Mouse (Mus musculus) heart, embryonic 16.5 days (tissue): ENCODE data around the gene Nckap1. TPM values are rescaled to one million over a fixed set of nuclear protein-coding genes. Genes with fewer than 3 reads are reported as not detected.

Source experiments
- ATAC-seq: fragments of 200-750 bp; cut with Nextera tagmentation; replicated peaks from 2 replicates; pipeline ENCODE4 v1.8.0; 2017; ENCODE audit warnings: moderate number of reproducible peaks; ENCODE audit not compliant: insufficient read depth, low FRiP score; ENCODE audit errors: extremely low read depth
- H3K27ac ChIP-seq: fragments of 300-500 bp; sonication (generic); 2 replicates; pipeline ENCODE4 v1.5.1; 2014; ENCODE audit warnings: mild to moderate bottlenecking, low read length, control low read depth, moderate library complexity
- H3K27me3 ChIP-seq: fragments of 300-500 bp; sonication (generic); 2 replicates; pipeline ENCODE4 v1.6.1; 2014; ENCODE audit warnings: low read length, mixed read lengths; ENCODE audit not compliant: control insufficient read depth, insufficient read depth
- H3K36me3 ChIP-seq: fragments of 300-500 bp; sonication (generic); 2 replicates; pipeline ENCODE4 v1.6.1; 2014; ENCODE audit not compliant: control insufficient read depth, insufficient read depth
- H3K4me1 ChIP-seq: fragments of 300-500 bp; sonication (generic); 2 replicates; pipeline ENCODE4 v1.6.1; 2014; ENCODE audit warnings: low read length, mixed read lengths; ENCODE audit not compliant: control insufficient read depth, insufficient read depth
- H3K4me2 ChIP-seq: fragments of 300-500 bp; sonication (generic); 2 replicates; pipeline ENCODE4 v1.6.1; 2014; ENCODE audit warnings: low read depth, mild to moderate bottlenecking, control low read depth, low read length
- H3K4me3 ChIP-seq: fragments of 300-500 bp; sonication (generic); 2 replicates; pipeline ENCODE4 v1.5.1; 2014; ENCODE audit warnings: mild to moderate bottlenecking, control low read depth, low read length
- H3K9ac ChIP-seq: fragments of 300-500 bp; sonication (generic); 2 replicates; pipeline ENCODE4 v1.6.1; 2014; ENCODE audit warnings: low read length, control low read depth
- H3K9me3 ChIP-seq: fragments of 300-500 bp; sonication (generic); replicated peaks from 2 replicates; pipeline ENCODE4 v1.6.1; 2016; ENCODE audit warnings: low read length; ENCODE audit not compliant: control insufficient read depth
- WGBS: fragments of 180-500 bp; shearing (Covaris S2); extraction: QIAGEN DNeasy Blood & Tissue Kit; methylation state at CpG from one replicate; pipeline ENCODE4 v1.1.7; 2014; 5-methylcytosine and 5-hydroxymethylcytosine counted together
- polyA plus RNA-seq: library from polyadenylated mRNA; unstranded; fragments of >200 nt; fragmentation: Nextera tagmentation; extraction: Ambion mirVana; gene quantifications from 2 replicates; pipeline ENCODE4 v1.2.1, GENCODE M21; 2015

Nckap1 gene
- polyA plus RNA-seq, 1 experiment from 2014 or later: 40.2 TPM

- no peaks in the 10 kb centered on the region for H3K9me3 ChIP-seq
- H3K4me1 ChIP-seq: peaks cover 2% of the 10 kb centered on the region; the same call in 1 of the 2 replicates
- no peaks in the 10 kb centered on the region for H3K27me3 ChIP-seq
- H3K4me3 ChIP-seq: no peak overlapping the region
- no peak overlapping the region for H3K4me2 ChIP-seq
- ATAC-seq: no peak
- no peak overlapping the region for H3K27ac ChIP-seq
- H3K9ac ChIP-seq: no peak overlapping the region
- no peaks in the 10 kb centered on the region for H3K36me3 ChIP-seq
- 63% methylated on average over 4 of the region's 4 CpGs for WGBS
Measured at GRCm38 (mm10) chr2:80570656-80571055, 10.5 kb downstream of the Nckap1 start.

- H3K27me3 ChIP-seq: no peaks in the 10 kb centered on the region
- no peaks in the 10 kb centered on the region for H3K36me3 ChIP-seq
- no peak overlapping the region for H3K4me3 ChIP-seq
- no peak overlapping the region for H3K27ac ChIP-seq
- 78% methylated on average over 4 of the region's 4 CpGs for WGBS
- H3K4me1 ChIP-seq: peaks cover 8% of the 10 kb centered on the region
- no peak for ATAC-seq
- no peak overlapping the region for H3K9ac ChIP-seq
- no peak overlapping the region for H3K4me2 ChIP-seq
- H3K9me3 ChIP-seq: no peaks in the 10 kb centered on the region
Measured at GRCm38 (mm10) chr2:80567411-80567810, 13.8 kb downstream of the Nckap1 start.

- Histone ChIP-seq H3K36me3 (peaks cover 2% of the 10 kb centered on the region; the same call in 1 of the 2 replicates), H3K27me3 (no peaks in the 10 kb centered on the region), H3K4me3 (no peak overlapping the region), H3K4me1 (peaks cover 10% of the 10 kb centered on the region), H3K4me2 (no peak overlapping the region), H3K9ac (no peak overlapping the region), H3K9me3 (no peaks in the 10 kb centered on the region), H3K27ac (no peak overlapping the region)
- no peak for ATAC-seq
Measured at GRCm38 (mm10) chr2:80562253-80562652, 18.9 kb downstream of the Nckap1 start.

DNA sequence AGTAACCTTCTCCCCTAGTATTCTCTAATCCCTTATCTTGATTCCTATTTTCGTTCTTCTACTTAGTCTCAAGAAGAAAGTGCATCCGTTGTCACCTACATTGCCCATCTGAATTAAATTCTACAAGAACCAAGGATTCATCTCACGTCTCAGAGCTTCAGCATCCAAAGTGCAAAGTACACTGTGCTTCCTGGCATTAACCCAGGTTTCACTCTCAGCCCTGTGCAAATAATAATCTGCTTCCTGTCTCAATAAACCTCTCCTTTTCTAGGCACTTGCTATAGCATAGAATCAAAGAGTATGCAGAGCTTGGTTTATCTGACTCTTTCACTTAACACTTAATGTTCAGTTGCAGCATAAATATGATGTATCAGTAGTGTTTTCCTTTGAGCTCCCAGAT, 19.7 kb downstream of the Nckap1 start:
- Histone ChIP-seq H3K27ac (no peak overlapping the region), H3K9me3 (no peaks in the 10 kb centered on the region), H3K36me3 (peaks cover 2% of the 10 kb centered on the region; the same call in 1 of the 2 replicates), H3K9ac (no peak overlapping the region), H3K27me3 (no peaks in the 10 kb centered on the region), H3K4me3 (no peak overlapping the region), H3K4me2 (no peak overlapping the region), H3K4me1 (peaks cover 10% of the 10 kb centered on the region)
- ATAC-seq: no peak
- 60% methylated on average over 3 of the region's 3 CpGs for WGBS

DNA sequence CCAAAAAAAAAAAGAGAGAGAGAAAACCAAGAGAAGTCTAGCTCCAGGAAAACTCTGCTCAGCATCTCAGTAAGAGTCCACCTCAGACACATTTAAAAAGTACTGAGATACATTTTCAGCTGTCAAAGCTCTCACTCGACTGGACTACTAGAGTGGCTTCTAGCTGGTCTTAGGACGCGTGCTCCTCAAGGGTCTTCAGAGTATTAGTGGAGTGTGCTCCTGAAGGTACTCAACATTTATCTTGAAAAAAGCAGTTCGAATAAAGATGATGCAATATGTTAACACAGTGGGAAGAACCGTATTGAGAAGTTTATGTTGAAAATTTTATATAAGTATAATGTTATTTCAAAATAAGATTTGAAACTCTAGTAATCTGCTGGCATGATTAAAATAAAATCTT, 20.4 kb downstream of the Nckap1 start:
- Histone ChIP-seq H3K4me3 (no peak overlapping the region), H3K4me2 (no peak overlapping the region), H3K9ac (no peak overlapping the region), H3K27me3 (no peaks in the 10 kb centered on the region), H3K4me1 (peaks cover 10% of the 10 kb centered on the region), H3K27ac (no peak overlapping the region), H3K9me3 (no peaks in the 10 kb centered on the region), H3K36me3 (peaks cover 2% of the 10 kb centered on the region; the same call in 1 of the 2 replicates)
- no peak for ATAC-seq
- WGBS: 79% methylated on average over 5 of the region's 5 CpGs

- no peak overlapping the region for H3K9ac ChIP-seq
- H3K27ac ChIP-seq: no peak overlapping the region
- H3K4me3 ChIP-seq: no peak overlapping the region
- H3K4me2 ChIP-seq: no peak overlapping the region
- peaks cover 10% of the 10 kb centered on the region for H3K4me1 ChIP-seq
- no peaks in the 10 kb centered on the region for H3K27me3 ChIP-seq
- 71% methylated on average over 5 of the region's 5 CpGs for whole genome bisulfite sequencing
- no peaks in the 10 kb centered on the region for H3K9me3 ChIP-seq
- ATAC-seq: no peak
- H3K36me3 ChIP-seq: peaks cover 2% of the 10 kb centered on the region; the same call in 1 of the 2 replicates
Measured at GRCm38 (mm10) chr2:80559655-80560054, 21.5 kb downstream of the Nckap1 start.

GRCm38 (mm10) chr2:80554442-80554841, 26.7 kb downstream of the Nckap1 start:
- H3K36me3 ChIP-seq: peaks cover 28% of the 10 kb centered on the region
- H3K27ac ChIP-seq: no peak overlapping the region
- ATAC-seq: no peak
- no peak overlapping the region for H3K4me2 ChIP-seq
- no peaks in the 10 kb centered on the region for H3K9me3 ChIP-seq
- H3K4me1 ChIP-seq: no peaks in the 10 kb centered on the region
- H3K27me3 ChIP-seq: no peaks in the 10 kb centered on the region
- WGBS: 72% methylated on average over 4 of the region's 4 CpGs
- H3K9ac ChIP-seq: no peak overlapping the region
- H3K4me3 ChIP-seq: no peak overlapping the region

DNA sequence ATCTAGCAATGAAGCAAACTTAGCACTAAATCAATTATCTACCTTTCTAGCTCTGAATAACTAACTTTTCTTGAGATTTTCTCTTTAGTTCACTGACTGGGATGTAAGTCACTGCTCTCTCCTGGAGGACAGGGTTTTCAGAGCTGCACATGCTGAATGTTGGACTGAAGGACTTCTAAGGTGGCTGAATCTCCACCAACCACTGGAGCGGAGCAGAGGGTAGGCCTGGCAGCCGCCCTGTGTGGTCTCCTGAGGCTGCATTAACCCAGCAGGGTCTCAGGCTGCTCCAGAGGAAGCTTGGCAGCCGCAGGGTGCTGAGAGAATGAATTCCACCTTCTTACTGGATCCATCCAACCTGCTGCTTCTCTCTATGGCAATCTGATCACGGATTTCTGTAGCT, 31.5 kb downstream of the Nckap1 start:
- ATAC-seq: no peak
- WGBS: 96% methylated on average over 4 of the region's 4 CpGs
- no peaks in the 10 kb centered on the region for H3K27me3 ChIP-seq
- no peaks in the 10 kb centered on the region for H3K9me3 ChIP-seq
- no peak overlapping the region for H3K9ac ChIP-seq
- H3K36me3 ChIP-seq: peaks cover 37% of the 10 kb centered on the region
- no peak overlapping the region for H3K4me3 ChIP-seq
- no peak overlapping the region for H3K4me2 ChIP-seq
- no peak overlapping the region for H3K27ac ChIP-seq
- H3K4me1 ChIP-seq: no peaks in the 10 kb centered on the region

- 97% methylated on average over 1 of the region's 1 CpGs for WGBS
- H3K36me3 ChIP-seq: peaks cover 43% of the 10 kb centered on the region
- ATAC-seq: no peak
Measured at GRCm38 (mm10) chr2:80547901-80548300, 33.3 kb downstream of the Nckap1 start.

GRCm38 (mm10) chr2:80542801-80543200, 38.4 kb downstream of the Nckap1 start:
- H3K36me3 ChIP-seq: peaks cover 36% of the 10 kb centered on the region
- H3K9ac ChIP-seq: no peak overlapping the region
- no peaks in the 10 kb centered on the region for H3K9me3 ChIP-seq
- no peak overlapping the region for H3K4me3 ChIP-seq
- no peaks in the 10 kb centered on the region for H3K4me1 ChIP-seq
- H3K27me3 ChIP-seq: no peaks in the 10 kb centered on the region
- no peak overlapping the region for H3K27ac ChIP-seq
- H3K4me2 ChIP-seq: no peak overlapping the region
- 81% methylated on average over 5 of the region's 5 CpGs for WGBS
- ATAC-seq: no peak

More at GRCm38 (mm10) chr2:80547901-80548300, 33.3 kb downstream of the Nckap1 start:
- Histone ChIP-seq H3K4me1 (no peaks in the 10 kb centered on the region), H3K9me3 (no peaks in the 10 kb centered on the region), H3K27ac (no peak overlapping the region), H3K9ac (no peak overlapping the region), H3K4me2 (no peak overlapping the region), H3K4me3 (no peak overlapping the region), H3K27me3 (no peaks in the 10 kb centered on the region)
